Mouse (Mus musculus) stomach, embryonic 15.5 days (tissue): Measurements from ENCODE around the gene Jph2. TPM values are rescaled to one million over a fixed set of nuclear protein-coding genes. Genes with fewer than 3 reads are reported as not detected.
A peak's percentile ranks its signal among the peaks of the same experiment; 100 is the strongest.
"Not testable (repeated sequence)": the region's sequence is repeated elsewhere in the genome, so short reads cannot be mapped to it uniquely, and the experiment has no call there.

Source experiments
- ATAC-seq: fragments of 200-750 bp; cut with Nextera tagmentation; 2 replicates; pipeline ENCODE4 v1.8.0; 2017; ENCODE audit warnings: low read depth, moderate number of reproducible peaks, moderate TSS enrichment; ENCODE audit not compliant: insufficient read depth, low FRiP score
- H3K27ac ChIP-seq: fragments of 300-500 bp; sonication (generic); 2 replicates; pipeline ENCODE4 v1.5.1; 2015; ENCODE audit warnings: mild to moderate bottlenecking, inconsistent platforms
- H3K27me3 ChIP-seq: fragments of 300-500 bp; sonication (generic); replicated peaks from 2 replicates; pipeline ENCODE4 v1.6.1; 2015; ENCODE audit warnings: inconsistent platforms
- H3K36me3 ChIP-seq: fragments of 300-500 bp; sonication (generic); 2 replicates; pipeline ENCODE4 v1.6.1; 2015; ENCODE audit warnings: inconsistent platforms
- H3K4me1 ChIP-seq: fragments of 300-500 bp; sonication (generic); 2 replicates; pipeline ENCODE4 v1.6.1; 2015; ENCODE audit warnings: inconsistent platforms
- H3K4me2 ChIP-seq: fragments of 300-500 bp; sonication (generic); 2 replicates; pipeline ENCODE4 v1.6.1; 2015; ENCODE audit warnings: mild to moderate bottlenecking, inconsistent platforms
- H3K4me3 ChIP-seq: fragments of 300-500 bp; sonication (generic); replicated peaks from 2 replicates; pipeline ENCODE4 v1.5.1; 2015; ENCODE audit warnings: inconsistent platforms
- H3K9ac ChIP-seq: fragments of 300-500 bp; sonication (generic); 2 replicates; pipeline ENCODE4 v1.6.1; 2015; ENCODE audit warnings: inconsistent platforms
- H3K9me3 ChIP-seq: fragments of 300-500 bp; sonication (generic); 2 replicates; pipeline ENCODE4 v1.6.1; 2016; ENCODE audit warnings: inconsistent platforms
- WGBS: fragments of 180-500 bp; shearing (Covaris S2); methylation state at CpG from one replicate; pipeline ENCODE4 v1.1.7; 2015; 5-methylcytosine and 5-hydroxymethylcytosine counted together
- polyA plus RNA-seq: library from polyadenylated mRNA; unstranded; fragments of >200 nt; fragmentation: Nextera tagmentation; extraction: Ambion mirVana; gene quantifications from 2 replicates; pipeline ENCODE4 v1.2.1, GENCODE M21; 2015

Gene Jph2
- polyA plus RNA-seq, 1 experiment from 2014 or later: 12.7 TPM

DNA sequence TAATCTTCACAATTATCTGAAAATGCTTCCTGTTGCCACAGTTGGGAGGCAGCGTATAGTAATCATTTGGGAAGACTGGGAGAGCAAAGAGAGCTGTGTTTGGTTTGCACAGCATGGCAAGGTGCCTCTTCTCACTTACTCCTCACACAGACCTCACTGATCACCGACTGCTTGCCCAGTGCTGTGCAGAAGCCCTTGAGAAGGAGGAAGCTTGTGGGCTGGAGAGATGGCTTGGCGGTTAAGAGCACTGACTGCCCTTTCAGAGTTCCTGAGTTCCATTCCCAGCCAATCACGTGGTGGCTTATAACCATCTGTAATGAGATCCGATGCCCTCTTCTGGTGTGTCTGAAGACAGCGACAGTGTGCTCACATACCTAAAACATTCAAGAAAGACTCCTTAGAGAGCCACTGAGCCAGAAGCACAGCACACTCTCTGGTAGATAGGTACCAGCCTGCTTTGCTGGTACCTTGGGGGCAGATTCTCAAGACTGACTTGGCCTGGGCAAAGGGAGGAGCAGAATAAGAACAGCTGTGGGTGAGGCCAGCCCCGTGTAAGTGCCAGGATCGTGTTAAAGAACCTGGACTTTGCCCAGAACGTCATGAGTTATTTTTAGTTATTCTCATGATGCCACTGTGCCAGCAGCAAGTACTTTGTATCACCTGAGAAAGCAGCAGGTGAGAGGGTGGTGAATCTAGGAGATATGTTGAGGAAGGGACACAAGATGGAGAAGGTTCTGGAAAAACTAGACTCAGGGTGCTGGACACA, 25.3 kb upstream of the Jph2 start:
- Histone ChIP-seq H3K9me3 (no peaks in the 10 kb centered on the region), H3K4me1 (peaks cover 8% of the 10 kb centered on the region), H3K4me2 (no peak overlapping the region), H3K36me3 (no peaks in the 10 kb centered on the region), H3K4me3 (no peak overlapping the region), H3K27ac (no peak overlapping the region), H3K9ac (no peak overlapping the region), H3K27me3 (no peaks in the 10 kb centered on the region)
- ATAC-seq: no peak
- 75% methylated on average over 9 of the region's 9 CpGs for WGBS

- 30% methylated on average over 10 of the region's 10 CpGs for WGBS
- peak overlapping the region; percentile 95 for H3K4me3 ChIP-seq
- H3K9ac ChIP-seq: peak overlapping the region; percentile 19; the same call in 1 of the 2 replicates
- no peak for ATAC-seq
- peak overlapping the region; percentile 70 for H3K4me2 ChIP-seq
- H3K36me3 ChIP-seq: no peaks in the 10 kb centered on the region
- no peaks in the 10 kb centered on the region for H3K9me3 ChIP-seq
- no peaks in the 10 kb centered on the region for H3K27me3 ChIP-seq
- H3K27ac ChIP-seq: no peak overlapping the region
- peaks cover 16% of the 10 kb centered on the region for H3K4me1 ChIP-seq
These were observed 22.6 kb upstream of the Jph2 start for GRCm38 (mm10) chr2:163420366-163420886.

GRCm38 (mm10) chr2:163419346-163420045, 21.7 kb upstream of the Jph2 start:
- peaks cover 16% of the 10 kb centered on the region for H3K4me1 ChIP-seq
- ATAC-seq: peak; percentile 99
- H3K27me3 ChIP-seq: no peaks in the 10 kb centered on the region
- H3K4me3 ChIP-seq: peak overlapping the region; percentile 95
- H3K9me3 ChIP-seq: no peaks in the 10 kb centered on the region
- H3K9ac ChIP-seq: peak overlapping the region; percentile 80
- WGBS: under 1% methylated on average over 68 of the region's 71 CpGs
- H3K27ac ChIP-seq: peak overlapping the region; percentile 77
- peak overlapping the region; percentile 70 for H3K4me2 ChIP-seq
- H3K36me3 ChIP-seq: peaks cover 4% of the 10 kb centered on the region; the same call in 1 of the 2 replicates

GRCm38 (mm10) chr2:163418841-163419345, 21.1 kb upstream of the Jph2 start:
- peaks cover 16% of the 10 kb centered on the region for H3K4me1 ChIP-seq
- WGBS: under 1% methylated on average over 50 of the region's 50 CpGs
- H3K4me2 ChIP-seq: peak overlapping the region; percentile 68
- peak; percentile 45 for ATAC-seq
- H3K9ac ChIP-seq: peak overlapping the region; percentile 80
- H3K4me3 ChIP-seq: peak overlapping the region; percentile 95
- peak overlapping the region; percentile 77 for H3K27ac ChIP-seq
- H3K27me3 ChIP-seq: no peaks in the 10 kb centered on the region
- peaks cover 8% of the 10 kb centered on the region; the same call in 1 of the 2 replicates for H3K36me3 ChIP-seq
- H3K9me3 ChIP-seq: no peaks in the 10 kb centered on the region

- H3K36me3 ChIP-seq: peaks cover 8% of the 10 kb centered on the region
- peaks cover 16% of the 10 kb centered on the region for H3K4me1 ChIP-seq
- H3K9me3 ChIP-seq: no peaks in the 10 kb centered on the region
- peak overlapping the region; percentile 95 for H3K4me3 ChIP-seq
- ATAC-seq: no peak
- H3K9ac ChIP-seq: no peak overlapping the region
- no peaks in the 10 kb centered on the region for H3K27me3 ChIP-seq
- peak overlapping the region; percentile 68 for H3K4me2 ChIP-seq
- H3K27ac ChIP-seq: no peak overlapping the region
These were observed 20.0 kb upstream of the Jph2 start for GRCm38 (mm10) chr2:163417830-163418229.

DNA sequence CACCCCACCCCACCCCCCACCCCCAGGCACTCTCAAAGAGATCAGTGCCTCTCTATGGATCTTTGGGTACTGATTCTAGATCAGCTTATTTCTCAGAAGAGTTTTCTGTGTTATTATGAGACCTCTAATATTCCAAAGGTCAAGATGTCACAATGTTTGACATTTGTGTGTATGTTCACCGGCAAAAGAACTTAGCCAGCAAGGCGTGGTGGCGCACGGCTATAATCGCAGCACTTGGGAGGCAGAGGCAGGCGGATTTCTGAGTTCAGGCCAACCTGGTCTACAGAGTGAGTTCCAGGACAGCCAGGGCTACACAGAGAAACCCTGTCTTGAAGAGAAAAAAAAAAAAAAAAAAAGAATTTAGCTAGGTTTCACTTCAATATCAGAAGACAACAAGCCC, 19.2 kb upstream of the Jph2 start:
- Histone ChIP-seq H3K9ac (no peak overlapping the region), H3K4me2 (no peak overlapping the region), H3K4me3 (no peak overlapping the region), H3K4me1 (peaks cover 16% of the 10 kb centered on the region), H3K9me3 (no peaks in the 10 kb centered on the region), H3K36me3 (peaks cover 8% of the 10 kb centered on the region), H3K27me3 (no peaks in the 10 kb centered on the region), H3K27ac (no peak overlapping the region)
- 80% methylated on average over 6 of the region's 6 CpGs for WGBS
- no peak for ATAC-seq

- H3K4me1 ChIP-seq: peaks cover 7% of the 10 kb centered on the region; the same call in 1 of the 2 replicates
- no peak overlapping the region for H3K4me3 ChIP-seq
- 83% methylated on average over 9 of the region's 9 CpGs for WGBS
- H3K27ac ChIP-seq: no peak overlapping the region
- ATAC-seq: no peak
- H3K27me3 ChIP-seq: no peaks in the 10 kb centered on the region
- H3K9me3 ChIP-seq: no peaks in the 10 kb centered on the region
- H3K9ac ChIP-seq: no peak overlapping the region
- peaks cover 29% of the 10 kb centered on the region for H3K36me3 ChIP-seq
- H3K4me2 ChIP-seq: no peak overlapping the region
These were observed 15.2 kb upstream of the Jph2 start for GRCm38 (mm10) chr2:163412846-163413590.

GRCm38 (mm10) chr2:163412419-163412818, 14.6 kb upstream of the Jph2 start:
- Histone ChIP-seq H3K4me1 (0 out of 2 replicates have a peak, but pooled peaks cover 1% of the 10 kb centered on the region), H3K36me3 (peaks cover 30% of the 10 kb centered on the region)

DNA sequence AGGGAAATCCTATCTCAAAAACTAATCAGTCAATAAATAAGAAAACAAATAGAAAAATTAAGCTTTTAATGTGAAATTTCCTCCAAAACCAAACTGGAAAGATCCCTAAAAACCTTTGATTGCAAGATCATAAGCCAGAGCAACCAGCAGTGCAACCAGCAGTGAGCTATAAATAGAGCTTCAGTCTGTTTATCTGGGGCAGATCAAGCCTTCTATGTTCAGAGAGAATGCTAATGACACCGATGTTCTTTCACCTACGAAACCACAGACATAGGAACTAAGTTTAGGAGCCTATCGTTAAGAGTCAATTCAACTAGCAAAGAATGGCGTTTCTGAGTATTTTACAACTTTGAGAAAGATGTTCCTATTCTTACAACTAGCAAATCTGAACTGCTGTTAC, 14.0 kb upstream of the Jph2 start:
- Histone ChIP-seq H3K27ac (no peak overlapping the region), H3K4me1 (no peaks in the 10 kb centered on the region), H3K9ac (no peak overlapping the region), H3K27me3 (no peaks in the 10 kb centered on the region), H3K4me2 (no peak overlapping the region), H3K4me3 (no peak overlapping the region), H3K9me3 (no peaks in the 10 kb centered on the region), H3K36me3 (peaks cover 33% of the 10 kb centered on the region)
- no peak for ATAC-seq
- WGBS: 84% methylated on average over 4 of the region's 4 CpGs

More at GRCm38 (mm10) chr2:163412419-163412818, 14.6 kb upstream of the Jph2 start:
- H3K27me3 ChIP-seq: no peaks in the 10 kb centered on the region
- no peaks in the 10 kb centered on the region for H3K9me3 ChIP-seq
- WGBS: 95% methylated on average over 4 of the region's 4 CpGs
- no peak for ATAC-seq
- no peak overlapping the region for H3K27ac ChIP-seq
- H3K9ac ChIP-seq: no peak overlapping the region
- H3K4me3 ChIP-seq: no peak overlapping the region
- no peak overlapping the region for H3K4me2 ChIP-seq

DNA sequence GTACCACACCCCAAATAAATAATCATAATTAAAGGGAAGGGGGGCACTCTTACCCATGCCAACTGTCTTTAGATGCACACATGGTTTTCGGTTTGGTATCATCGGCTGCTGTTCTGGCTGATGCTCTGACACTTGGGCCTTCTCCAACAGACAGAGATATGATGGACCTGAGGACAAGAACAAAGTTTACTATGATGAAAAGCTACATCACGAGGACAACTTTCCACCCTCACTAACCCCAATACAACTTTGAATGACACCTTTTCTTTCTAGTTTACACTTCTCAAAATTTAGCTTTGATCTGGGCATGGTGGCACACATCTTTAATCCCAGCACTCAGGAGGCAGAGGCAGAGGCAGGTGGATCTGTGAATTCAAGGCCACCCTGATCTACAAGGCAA, 13.6 kb upstream of the Jph2 start:
- not testable (repeated sequence) for H3K9me3 ChIP-seq, H3K4me2 ChIP-seq, H3K9ac ChIP-seq, H3K4me3 ChIP-seq, ATAC-seq, H3K27ac ChIP-seq, H3K4me1 ChIP-seq, H3K27me3 ChIP-seq
- WGBS: 90% methylated on average over 3 of the region's 3 CpGs
- peaks cover 33% of the 10 kb centered on the region for H3K36me3 ChIP-seq

DNA sequence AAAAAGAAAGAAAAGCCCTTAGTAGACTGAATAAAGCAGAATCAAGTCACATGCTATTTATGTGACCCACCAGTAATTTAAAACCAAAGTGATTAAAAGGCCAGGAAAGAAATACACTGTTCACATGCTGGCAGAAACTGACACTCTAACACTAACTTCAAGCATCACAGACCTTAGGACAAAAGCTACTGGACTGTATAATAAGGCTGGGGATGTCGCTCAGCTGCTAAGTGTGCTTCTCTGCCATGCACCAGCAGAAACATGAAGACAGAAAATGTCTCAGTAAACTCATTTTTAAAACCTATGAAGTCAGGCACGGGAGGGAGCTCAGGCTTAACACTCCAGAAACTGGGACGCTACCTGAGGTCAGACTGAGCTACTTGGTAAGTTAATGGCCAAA, 12.4 kb upstream of the Jph2 start:
- Histone ChIP-seq H3K4me2 (no peak overlapping the region), H3K9ac (no peak overlapping the region), H3K27ac (no peak overlapping the region), H3K9me3 (no peaks in the 10 kb centered on the region), H3K4me1 (no peaks in the 10 kb centered on the region), H3K4me3 (no peak overlapping the region), H3K27me3 (no peaks in the 10 kb centered on the region), H3K36me3 (peaks cover 33% of the 10 kb centered on the region)
- ATAC-seq: no peak
- 95% methylated on average over 3 of the region's 3 CpGs for WGBS
